Mouse (Mus musculus): ENCODE measurements around the gene Arhgef17. TPM values are rescaled to one million over a fixed set of nuclear protein-coding genes. Genes with fewer than 3 reads are reported as not detected.
"Not testable (repeated sequence)": the region's sequence is repeated elsewhere in the genome, so short reads cannot be mapped to it uniquely, and the experiment has no call there.

The Arhgef17 gene
- total RNA-seq, 2 experiments from 2014 or later: 76.5 to 81.6 TPM

GRCm38 (mm10) chr7:100849508-100849907 lies 82.4 kb downstream of the Arhgef17 start:
- no peak for DNase-seq (ENCODE audit: low spot score in 2 of 2)

GRCm38 (mm10) chr7:100848744-100849143 lies 83.2 kb downstream of the Arhgef17 start:
- peak; percentile 84 to 88 for DNase-seq (ENCODE audit: low spot score in 2 of 2)

- DNase-seq (ENCODE audit: low spot score in 2 of 2): no peak
These were observed 84.8 kb downstream of the Arhgef17 start for GRCm38 (mm10) chr7:100847131-100847530.

DNA sequence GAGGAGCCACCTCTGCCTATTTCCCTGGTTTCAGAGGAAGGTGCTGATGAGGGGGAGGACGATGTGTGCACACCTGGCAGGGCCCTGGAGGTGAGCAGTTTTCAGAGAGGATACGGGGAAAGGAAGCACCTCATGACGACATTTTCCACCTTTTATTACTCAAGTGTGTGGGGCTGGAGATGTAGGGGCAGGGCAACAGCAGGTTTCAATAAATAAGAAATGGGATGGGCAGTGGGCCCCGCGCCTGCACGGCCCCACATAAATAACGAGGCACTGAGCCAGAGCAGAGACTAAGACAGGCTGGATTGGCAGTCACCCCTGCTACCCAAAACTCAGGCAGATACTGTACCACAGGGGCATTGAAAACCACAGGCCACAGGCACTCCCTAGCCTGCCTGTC lies 85.9 kb downstream of the Arhgef17 start:
- DNase-seq (ENCODE audit: low spot score in 2 of 2): not testable (repeated sequence)

DNA sequence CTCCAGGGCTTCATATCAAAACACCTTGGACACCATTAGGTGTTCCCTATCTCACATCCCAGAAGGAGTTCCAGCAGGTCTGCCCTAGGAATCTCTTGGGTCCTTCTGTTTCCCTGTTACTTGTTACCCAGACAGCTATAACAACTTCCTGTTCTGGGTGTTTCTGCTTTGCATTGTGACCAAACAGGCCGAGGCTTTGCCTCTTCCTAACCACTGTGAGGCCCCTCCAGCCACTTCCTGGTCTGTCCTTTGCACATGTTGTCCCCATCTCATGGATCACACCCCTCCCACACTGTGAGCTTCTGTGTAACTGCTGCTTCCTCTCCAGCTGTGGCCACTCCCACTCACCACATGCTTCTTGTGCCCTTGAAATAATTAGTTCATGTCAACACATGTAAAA lies 86.5 kb downstream of the Arhgef17 start:
- no peak for DNase-seq (ENCODE audit: low spot score in 2 of 2)

- DNase-seq (ENCODE audit: low spot score in 2 of 2): no peak
These were observed 86.9 kb downstream of the Arhgef17 start for GRCm38 (mm10) chr7:100845026-100845400.

DNA sequence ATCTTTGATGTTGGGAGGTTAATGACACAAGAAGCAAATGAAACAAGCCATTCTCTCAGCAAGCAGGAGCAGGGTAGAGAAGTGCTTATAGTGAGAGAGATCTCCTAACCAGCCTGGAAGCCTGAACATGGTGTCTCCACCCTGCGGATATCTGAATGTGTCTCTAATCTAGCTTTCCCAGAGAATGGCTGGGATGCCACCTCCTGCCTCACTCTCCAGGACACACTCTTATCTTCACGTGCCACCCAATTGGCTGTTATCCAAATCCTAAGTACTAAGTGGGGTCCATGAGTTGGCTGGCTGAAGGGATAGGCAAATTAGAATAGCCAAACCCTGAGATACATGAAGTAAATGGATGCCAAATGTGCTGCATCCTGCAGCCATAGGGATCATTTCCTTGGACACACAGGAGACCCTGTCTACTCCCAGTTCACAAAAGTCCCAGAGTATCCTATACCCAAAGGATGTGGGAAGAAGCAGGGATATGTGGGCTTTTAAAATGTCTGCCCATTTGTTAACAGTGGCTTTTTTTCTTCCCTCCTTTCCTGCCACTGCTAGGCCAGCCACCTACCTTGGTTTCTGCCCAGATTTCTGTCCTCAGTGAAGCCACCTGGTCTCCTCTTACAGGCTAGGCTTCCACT lies 87.4 kb downstream of the Arhgef17 start:
- DNase-seq (ENCODE audit: low spot score in 2 of 2): peak in 1 of 2 experiments; percentile 17

- DNase-seq (ENCODE audit: low spot score in 2 of 2): no peak
These were observed 88.0 kb downstream of the Arhgef17 start for GRCm38 (mm10) chr7:100843866-100844265.

DNA sequence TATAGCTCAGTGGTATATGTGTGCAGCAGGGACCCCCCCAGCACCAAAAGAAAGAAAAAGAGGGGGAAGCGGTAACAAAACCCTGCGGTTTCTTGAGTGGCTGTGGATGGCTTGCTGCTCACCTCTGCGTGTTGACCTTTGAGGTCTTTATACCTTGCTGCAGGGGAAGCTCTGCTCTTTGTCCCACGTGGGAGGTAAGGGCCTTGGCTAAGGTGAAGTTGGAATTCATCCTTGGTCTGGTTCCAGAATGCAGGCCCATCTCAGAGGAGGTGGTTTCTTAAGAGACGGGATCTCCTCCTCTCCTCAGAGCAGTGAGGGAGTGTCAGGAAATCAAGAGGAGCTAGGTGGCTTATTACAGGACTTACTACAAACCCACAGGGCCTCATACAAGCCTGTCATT lies 89.7 kb downstream of the Arhgef17 start:
- no peak for DNase-seq (ENCODE audit: low spot score in 2 of 2)

- no peak for DNase-seq (ENCODE audit: low spot score in 2 of 2)
These were observed 90.3 kb downstream of the Arhgef17 start for GRCm38 (mm10) chr7:100841608-100842007.

- DNase-seq (ENCODE audit: low spot score in 2 of 2): no peak
These were observed 91.0 kb downstream of the Arhgef17 start for GRCm38 (mm10) chr7:100840906-100841305.

DNA sequence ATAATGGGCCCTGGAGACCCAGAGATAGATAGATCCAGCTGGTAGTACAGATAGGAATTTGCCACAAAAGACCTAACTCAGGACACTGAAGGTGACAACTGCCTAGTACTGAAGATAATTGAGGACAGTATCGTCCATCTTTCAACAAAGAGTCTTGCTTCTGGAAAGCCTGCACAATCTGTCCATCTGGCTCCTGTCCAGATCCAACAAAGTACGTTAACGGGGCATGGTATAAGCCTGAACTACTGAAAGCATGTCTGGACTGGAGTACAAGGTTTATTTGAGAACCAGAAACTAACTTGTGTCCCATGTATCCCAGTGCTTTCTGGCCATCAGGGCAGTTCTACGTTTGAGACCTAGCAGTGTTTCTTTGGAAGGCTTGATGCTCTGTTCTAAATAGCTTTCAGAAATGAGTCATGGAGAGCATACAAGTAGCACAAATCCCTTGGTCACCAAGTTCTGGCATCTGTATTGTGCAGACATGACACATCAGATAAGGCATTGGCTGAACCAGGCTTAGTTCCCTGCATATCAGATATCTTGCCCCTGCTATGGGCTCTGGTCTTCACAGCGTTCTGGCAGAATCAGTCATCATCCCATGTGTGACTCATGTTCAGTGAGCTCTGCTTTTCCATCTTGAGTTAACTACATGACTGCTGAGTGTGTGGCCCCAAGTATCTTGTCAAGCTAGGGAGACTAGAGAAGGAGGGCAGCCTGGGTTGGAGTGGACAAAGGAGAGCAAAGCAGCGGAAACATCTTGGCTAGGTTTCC lies 92.1 kb downstream of the Arhgef17 start:
- DNase-seq (ENCODE audit: low spot score in 2 of 2): peak in 1 of 2 experiments; percentile 7

DNA sequence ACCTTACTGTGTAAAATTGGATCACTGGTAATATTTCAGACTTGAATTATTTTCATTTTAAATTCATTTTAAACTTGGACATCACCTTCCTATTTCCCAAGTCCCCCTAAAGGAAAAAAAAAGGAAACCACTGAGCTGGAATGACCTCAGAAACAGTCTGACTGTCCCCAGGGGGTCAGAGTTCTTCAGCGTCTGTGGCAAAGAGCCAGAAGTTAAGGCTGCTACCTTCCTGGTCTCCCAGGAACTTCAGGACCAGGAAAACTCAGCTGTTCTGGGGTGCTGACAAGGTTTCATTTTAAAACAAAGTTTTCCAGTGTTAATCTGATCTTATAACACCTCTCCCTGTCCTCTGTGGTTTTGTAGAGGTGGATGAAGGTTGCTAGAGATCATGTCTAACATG lies 94.2 kb downstream of the Arhgef17 start:
- DNase-seq (ENCODE audit: low spot score in 2 of 2): no peak

DNA sequence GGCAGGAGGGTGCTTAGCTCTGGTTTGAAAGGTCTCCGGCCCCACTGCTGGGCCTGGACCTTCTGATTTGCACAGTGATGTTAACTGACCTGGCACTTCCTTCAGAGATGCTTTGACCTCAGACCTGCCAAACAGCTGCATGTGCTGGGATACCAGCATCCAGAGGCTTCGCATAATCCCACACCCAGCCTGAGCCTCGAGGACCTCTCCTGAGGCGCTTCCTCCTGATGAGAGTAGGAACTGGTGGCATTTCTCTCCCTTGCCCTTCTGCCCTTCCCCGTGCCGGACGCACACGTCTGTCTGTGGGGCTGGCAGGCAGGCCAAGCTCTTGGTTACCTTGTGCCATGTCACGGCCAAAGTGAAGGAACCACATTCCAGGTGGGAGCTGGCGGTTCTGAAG lies 95.2 kb downstream of the Arhgef17 start:
- DNase-seq (ENCODE audit: low spot score in 2 of 2): no peak

DNA sequence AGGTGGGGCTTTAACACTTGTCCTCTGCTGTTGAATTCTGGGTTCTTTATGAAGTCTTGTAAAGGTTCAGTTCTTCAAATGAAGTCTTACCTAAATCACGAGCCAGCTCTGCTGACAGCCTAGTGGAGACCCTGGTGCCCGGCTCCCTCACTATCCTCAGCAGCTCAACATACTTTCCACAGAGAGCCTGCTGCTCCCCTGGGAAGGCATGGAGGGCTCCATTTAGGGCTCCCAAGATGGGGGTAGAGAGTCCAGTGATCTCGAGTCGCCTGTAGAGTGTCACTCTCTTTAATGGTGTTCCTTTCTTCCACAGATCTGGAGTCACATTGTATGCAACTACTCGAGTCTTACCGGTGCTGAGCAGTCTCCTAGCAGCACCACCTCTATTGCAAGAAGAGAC lies 96.2 kb downstream of the Arhgef17 start:
- no peak for DNase-seq (ENCODE audit: low spot score in 2 of 2)

DNA sequence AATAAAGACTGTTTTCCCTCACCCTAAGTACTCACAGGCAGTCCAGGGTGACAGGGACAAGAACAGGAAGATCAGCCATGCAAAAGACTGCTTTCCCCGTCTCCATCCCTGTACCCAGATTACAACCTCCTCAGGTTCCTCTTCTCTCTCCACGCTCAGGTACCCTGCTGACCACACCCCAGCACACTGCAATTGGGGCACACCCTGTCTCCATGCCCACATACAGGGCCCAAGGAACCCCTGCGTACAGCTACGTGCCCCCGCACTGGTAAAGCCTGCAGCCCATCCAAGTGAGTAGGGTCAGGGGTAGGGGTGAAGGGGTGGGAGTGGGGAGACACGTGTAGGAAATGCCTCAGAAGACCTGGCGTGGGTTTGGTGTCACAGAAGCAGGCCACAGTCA lies 96.7 kb downstream of the Arhgef17 start:
- no peak for DNase-seq (ENCODE audit: low spot score in 2 of 2)

GRCm38 (mm10) chr7:100833859-100834258 lies 98.0 kb downstream of the Arhgef17 start:
- no peak for DNase-seq (ENCODE audit: low spot score in 2 of 2)

DNA sequence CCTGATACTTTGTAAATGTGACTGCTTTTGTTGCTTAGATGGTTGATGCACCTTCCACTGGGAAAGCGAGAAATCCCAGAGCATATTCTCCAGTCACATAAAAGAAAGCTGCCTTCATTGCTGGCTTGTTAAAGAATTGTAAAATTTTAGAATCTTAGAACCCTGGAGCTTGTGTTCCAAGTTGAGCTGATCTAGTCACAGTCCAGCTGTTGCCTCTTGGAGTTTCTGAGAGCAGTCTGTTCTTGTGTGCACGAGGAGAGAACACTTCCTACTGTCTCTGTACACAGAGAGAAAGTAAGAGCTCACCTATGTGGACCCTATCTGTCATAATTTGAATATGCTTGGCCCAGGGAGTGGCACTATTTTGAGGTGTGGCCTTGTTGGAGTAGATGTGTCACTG lies 103.4 kb downstream of the Arhgef17 start:
- no peak for DNase-seq (ENCODE audit: low spot score in 2 of 2)

- no peak for DNase-seq (ENCODE audit: low spot score in 2 of 2)
These were observed 107.2 kb downstream of the Arhgef17 start for GRCm38 (mm10) chr7:100824661-100825060.

All from layer of hippocampus, postnatal 10 days (tissue).